Mouse (Mus musculus): ENCODE results near the gene Stxbp3. TPM values are rescaled to one million over a fixed set of nuclear protein-coding genes. Genes with fewer than 3 reads are reported as not detected.
"Not testable (repeated sequence)": the region's sequence is repeated elsewhere in the genome, so short reads cannot be mapped to it uniquely, and the experiment has no call there.

The Stxbp3 gene
- polyA plus RNA-seq, 1 experiment from 2014 or later: 35.3 TPM

GRCm38 (mm10) chr3:108862282-108862681, 22.0 kb upstream of the Stxbp3 start:
- H3K4me3 ChIP-seq (ENCODE audit: low read depth, low read length); H3K27ac ChIP-seq (replicated peaks; ENCODE audit: low read depth, low read length); H3K4me2 ChIP-seq (ENCODE audit: low read depth, low read length); H3K9me3 ChIP-seq (ENCODE audit: control insufficient read depth, low read length); H3K4me1 ChIP-seq (ENCODE audit: control insufficient read depth, insufficient read depth, low read length); H3K9ac ChIP-seq (ENCODE audit: low read depth, low read length); H3K36me3 ChIP-seq (ENCODE audit: control insufficient read depth, insufficient read depth, low read length); H3K27me3 ChIP-seq (replicated peaks; ENCODE audit: control insufficient read depth, insufficient read depth, low read length); ATAC-seq (ENCODE audit: low read depth); DNase-seq (ENCODE audit: low spot score): not testable (repeated sequence)
- 86% methylated on average over 4 of the region's 4 CpGs for WGBS

GRCm38 (mm10) chr3:108860786-108861185, 20.5 kb upstream of the Stxbp3 start:
- Histone ChIP-seq H3K27me3 (replicated peaks; ENCODE audit: control insufficient read depth, insufficient read depth, low read length) (no peaks in the 10 kb centered on the region), H3K9me3 (ENCODE audit: control insufficient read depth, low read length) (no peaks in the 10 kb centered on the region), H3K4me1 (ENCODE audit: control insufficient read depth, insufficient read depth, low read length) (peaks cover 15% of the 10 kb centered on the region), H3K9ac (ENCODE audit: low read depth, low read length) (no peak overlapping the region), H3K36me3 (ENCODE audit: control insufficient read depth, insufficient read depth, low read length) (no peaks in the 10 kb centered on the region), H3K4me3 (ENCODE audit: low read depth, low read length) (no peak overlapping the region), H3K27ac (replicated peaks; ENCODE audit: low read depth, low read length) (no peak overlapping the region), H3K4me2 (ENCODE audit: low read depth, low read length) (no peak overlapping the region)
- ATAC-seq (ENCODE audit: low read depth) (no peak), DNase-seq (ENCODE audit: low spot score) (no peak)
- WGBS: 81% methylated on average over 2 of the region's 2 CpGs

- peak overlapping the region; percentile 35 for H3K27ac ChIP-seq (replicated peaks; ENCODE audit: low read depth, low read length)
- no peak overlapping the region for H3K4me3 ChIP-seq (ENCODE audit: low read depth, low read length)
- ATAC-seq (ENCODE audit: low read depth) (peak; percentile 87), DNase-seq (ENCODE audit: low spot score) (peak; percentile 94)
- no peaks in the 10 kb centered on the region for H3K36me3 ChIP-seq (ENCODE audit: control insufficient read depth, insufficient read depth, low read length)
- H3K4me2 ChIP-seq (ENCODE audit: low read depth, low read length): peak overlapping the region; percentile 29
- H3K4me1 ChIP-seq (ENCODE audit: control insufficient read depth, insufficient read depth, low read length): peaks cover 20% of the 10 kb centered on the region
- H3K9ac ChIP-seq (ENCODE audit: low read depth, low read length): no peak overlapping the region
- H3K9me3 ChIP-seq (ENCODE audit: control insufficient read depth, low read length): no peaks in the 10 kb centered on the region
- H3K27me3 ChIP-seq (replicated peaks; ENCODE audit: control insufficient read depth, insufficient read depth, low read length): no peaks in the 10 kb centered on the region
- WGBS: 12% methylated on average over 7 of the region's 7 CpGs
Observed at GRCm38 (mm10) chr3:108858231-108858770, 18.0 kb upstream of the Stxbp3 start.

GRCm38 (mm10) chr3:108857714-108858113, 17.4 kb upstream of the Stxbp3 start:
- no peaks in the 10 kb centered on the region for H3K27me3 ChIP-seq (replicated peaks; ENCODE audit: control insufficient read depth, insufficient read depth, low read length)
- DNase-seq (ENCODE audit: low spot score): no peak
- H3K27ac ChIP-seq (replicated peaks; ENCODE audit: low read depth, low read length): peak overlapping the region; percentile 35
- H3K4me2 ChIP-seq (ENCODE audit: low read depth, low read length): peak overlapping the region; percentile 29; the same call in 1 of the 2 replicates
- no peak for ATAC-seq (ENCODE audit: low read depth)
- 67% methylated on average over 1 of the region's 1 CpGs for WGBS
- H3K4me1 ChIP-seq (ENCODE audit: control insufficient read depth, insufficient read depth, low read length): peaks cover 20% of the 10 kb centered on the region
- no peaks in the 10 kb centered on the region for H3K36me3 ChIP-seq (ENCODE audit: control insufficient read depth, insufficient read depth, low read length)
- H3K9me3 ChIP-seq (ENCODE audit: control insufficient read depth, low read length): no peaks in the 10 kb centered on the region
- H3K9ac ChIP-seq (ENCODE audit: low read depth, low read length): no peak overlapping the region
- H3K4me3 ChIP-seq (ENCODE audit: low read depth, low read length): no peak overlapping the region

GRCm38 (mm10) chr3:108857124-108857470, 16.8 kb upstream of the Stxbp3 start:
- Histone ChIP-seq H3K9ac (ENCODE audit: low read depth, low read length) (no peak overlapping the region), H3K27ac (replicated peaks; ENCODE audit: low read depth, low read length) (no peak overlapping the region), H3K36me3 (ENCODE audit: control insufficient read depth, insufficient read depth, low read length) (no peaks in the 10 kb centered on the region), H3K4me3 (ENCODE audit: low read depth, low read length) (no peak overlapping the region), H3K4me1 (ENCODE audit: control insufficient read depth, insufficient read depth, low read length) (peaks cover 20% of the 10 kb centered on the region), H3K4me2 (ENCODE audit: low read depth, low read length) (no peak overlapping the region), H3K27me3 (replicated peaks; ENCODE audit: control insufficient read depth, insufficient read depth, low read length) (no peaks in the 10 kb centered on the region), H3K9me3 (ENCODE audit: control insufficient read depth, low read length) (no peaks in the 10 kb centered on the region)
- DNase-seq (ENCODE audit: low spot score): no peak
- 44% methylated on average over 3 of the region's 3 CpGs for WGBS
- ATAC-seq (ENCODE audit: low read depth): no peak

GRCm38 (mm10) chr3:108856386-108857123, 16.2 kb upstream of the Stxbp3 start:
- DNase-seq (ENCODE audit: low spot score): peak; percentile 71
- Histone ChIP-seq H3K4me1 (ENCODE audit: control insufficient read depth, insufficient read depth, low read length) (peaks cover 20% of the 10 kb centered on the region), H3K4me2 (ENCODE audit: low read depth, low read length) (no peak overlapping the region)

GRCm38 (mm10) chr3:108855864-108856263, 15.5 kb upstream of the Stxbp3 start:
- ATAC-seq (ENCODE audit: low read depth) (no peak), DNase-seq (ENCODE audit: low spot score) (peak; percentile 63)
- Histone ChIP-seq H3K4me2 (ENCODE audit: low read depth, low read length) (no peak overlapping the region), H3K9me3 (ENCODE audit: control insufficient read depth, low read length) (no peaks in the 10 kb centered on the region), H3K27ac (replicated peaks; ENCODE audit: low read depth, low read length) (peak overlapping the region; percentile 24), H3K4me3 (ENCODE audit: low read depth, low read length) (no peak overlapping the region), H3K27me3 (replicated peaks; ENCODE audit: control insufficient read depth, insufficient read depth, low read length) (no peaks in the 10 kb centered on the region), H3K36me3 (ENCODE audit: control insufficient read depth, insufficient read depth, low read length) (no peaks in the 10 kb centered on the region), H3K9ac (ENCODE audit: low read depth, low read length) (no peak overlapping the region), H3K4me1 (ENCODE audit: control insufficient read depth, insufficient read depth, low read length) (peaks cover 20% of the 10 kb centered on the region)
- 57% methylated on average over 10 of the region's 10 CpGs for WGBS

More at GRCm38 (mm10) chr3:108856386-108857123, 16.2 kb upstream of the Stxbp3 start:
- H3K36me3 ChIP-seq (ENCODE audit: control insufficient read depth, insufficient read depth, low read length): no peaks in the 10 kb centered on the region
- 40% methylated on average over 8 of the region's 8 CpGs for WGBS
- peak; percentile 34; the same call in 1 of the 2 replicates for ATAC-seq (ENCODE audit: low read depth)
- H3K27ac ChIP-seq (replicated peaks; ENCODE audit: low read depth, low read length): no peak overlapping the region
- H3K9ac ChIP-seq (ENCODE audit: low read depth, low read length): no peak overlapping the region
- no peaks in the 10 kb centered on the region for H3K9me3 ChIP-seq (ENCODE audit: control insufficient read depth, low read length)
- no peaks in the 10 kb centered on the region for H3K27me3 ChIP-seq (replicated peaks; ENCODE audit: control insufficient read depth, insufficient read depth, low read length)
- H3K4me3 ChIP-seq (ENCODE audit: low read depth, low read length): no peak overlapping the region

- no peaks in the 10 kb centered on the region for H3K9me3 ChIP-seq (ENCODE audit: control insufficient read depth, low read length)
- H3K27ac ChIP-seq (replicated peaks; ENCODE audit: low read depth, low read length): peak overlapping the region; percentile 24
- H3K4me2 ChIP-seq (ENCODE audit: low read depth, low read length): no peak overlapping the region
- 37% methylated on average over 12 of the region's 12 CpGs for WGBS
- no peaks in the 10 kb centered on the region for H3K36me3 ChIP-seq (ENCODE audit: control insufficient read depth, insufficient read depth, low read length)
- peak; percentile 23 for ATAC-seq (ENCODE audit: low read depth)
- no peaks in the 10 kb centered on the region for H3K27me3 ChIP-seq (replicated peaks; ENCODE audit: control insufficient read depth, insufficient read depth, low read length)
- no peak overlapping the region for H3K4me3 ChIP-seq (ENCODE audit: low read depth, low read length)
- H3K9ac ChIP-seq (ENCODE audit: low read depth, low read length): 0 out of 2 replicates have a peak overlapping the region, but pooled peaks have one; percentile 15
- peaks cover 20% of the 10 kb centered on the region for H3K4me1 ChIP-seq (ENCODE audit: control insufficient read depth, insufficient read depth, low read length)
- DNase-seq (ENCODE audit: low spot score): peak; percentile 82
Observed at GRCm38 (mm10) chr3:108855371-108855770, 15.0 kb upstream of the Stxbp3 start.

GRCm38 (mm10) chr3:108853266-108853665, 12.9 kb upstream of the Stxbp3 start:
- H3K9ac ChIP-seq (ENCODE audit: low read depth, low read length): no peak overlapping the region
- no peak overlapping the region for H3K4me3 ChIP-seq (ENCODE audit: low read depth, low read length)
- H3K27ac ChIP-seq (replicated peaks; ENCODE audit: low read depth, low read length): no peak overlapping the region
- 67% methylated on average over 1 of the region's 1 CpGs for WGBS
- DNase-seq (ENCODE audit: low spot score) (peak; percentile 24), ATAC-seq (ENCODE audit: low read depth) (no peak)
- no peaks in the 10 kb centered on the region for H3K9me3 ChIP-seq (ENCODE audit: control insufficient read depth, low read length)
- no peaks in the 10 kb centered on the region for H3K27me3 ChIP-seq (replicated peaks; ENCODE audit: control insufficient read depth, insufficient read depth, low read length)
- H3K4me1 ChIP-seq (ENCODE audit: control insufficient read depth, insufficient read depth, low read length): peaks cover 14% of the 10 kb centered on the region
- H3K36me3 ChIP-seq (ENCODE audit: control insufficient read depth, insufficient read depth, low read length): no peaks in the 10 kb centered on the region
- no peak overlapping the region for H3K4me2 ChIP-seq (ENCODE audit: low read depth, low read length)

Data from embryonic facial prominence, embryonic 14.5 days (tissue).